Mouse (Mus musculus) stomach, postnatal 0 days (tissue): ENCODE data around the gene P3h4. TPM values are rescaled to one million over a fixed set of nuclear protein-coding genes. Genes with fewer than 3 reads are reported as not detected.

ENCODE experiments used
- ATAC-seq: fragments of 200-750 bp; cut with Nextera tagmentation; 2 replicates; pipeline ENCODE4 v1.8.0; 2017; ENCODE audit not compliant: low FRiP score, low TSS enrichment
- DNase-seq: peaks from one replicate; pipeline ENCODE4 v3.0.0-alpha.2; 2016; ENCODE audit warnings: low spot score
- H3K27ac ChIP-seq: fragments of 300-500 bp; sonication (generic); replicated peaks from 2 replicates; pipeline ENCODE4 v1.5.1; 2014; ENCODE audit warnings: mild to moderate bottlenecking, control low read depth
- H3K27me3 ChIP-seq: fragments of 300-500 bp; sonication (generic); 2 replicates; pipeline ENCODE4 v1.6.1; 2014; ENCODE audit warnings: low read length; ENCODE audit not compliant: control insufficient read depth, insufficient read depth
- H3K36me3 ChIP-seq: fragments of 300-500 bp; sonication (generic); 2 replicates; pipeline ENCODE4 v1.6.1; 2014; ENCODE audit warnings: low read length, mixed read lengths; ENCODE audit not compliant: control insufficient read depth, insufficient read depth
- H3K4me1 ChIP-seq: fragments of 300-500 bp; sonication (generic); replicated peaks from 2 replicates; pipeline ENCODE4 v1.6.1; 2014; ENCODE audit warnings: antibody characterized with exemption; ENCODE audit not compliant: control insufficient read depth, insufficient read depth
- H3K4me2 ChIP-seq: fragments of 300-500 bp; sonication (generic); replicated peaks from 2 replicates; pipeline ENCODE4 v1.6.1; 2014; ENCODE audit warnings: low read depth, mild to moderate bottlenecking, control low read depth, moderate library complexity
- H3K4me3 ChIP-seq: fragments of 300-500 bp; sonication (generic); 2 replicates; pipeline ENCODE4 v1.5.1; 2014; ENCODE audit warnings: low read depth, low read length, control low read depth
- H3K9ac ChIP-seq: fragments of 300-500 bp; sonication (generic); 2 replicates; pipeline ENCODE4 v1.6.1; 2014; ENCODE audit warnings: mild to moderate bottlenecking, low read length, control low read depth, mixed read lengths
- H3K9me3 ChIP-seq: fragments of 300-500 bp; sonication (generic); 2 replicates; pipeline ENCODE4 v1.6.1; 2016; ENCODE audit warnings: low read length; ENCODE audit not compliant: control insufficient read depth
- CTCF ChIP-seq: IDR thresholded peaks from 2 replicates; pipeline ENCODE4 v1.5.1; 2016; ENCODE audit warnings: antibody characterized with exemption, low read depth, mild to moderate bottlenecking, moderate library complexity
- EP300 ChIP-seq: optimal IDR thresholded peaks from 2 replicates; pipeline ENCODE3; 2016; ENCODE audit warnings: antibody characterized with exemption
- WGBS: fragments of 180-500 bp; shearing (Covaris S2); extraction: QIAGEN DNeasy Blood & Tissue Kit; methylation state at CpG from one replicate; pipeline ENCODE4 v1.1.7; 2014; 5-methylcytosine and 5-hydroxymethylcytosine counted together
- polyA plus RNA-seq: library from polyadenylated mRNA; unstranded; fragments of >200 nt; fragmentation: Nextera tagmentation; extraction: Ambion mirVana; gene quantifications from 2 replicates; pipeline ENCODE4 v1.2.1, GENCODE M21; 2015

The P3h4 gene
- polyA plus RNA-seq, 1 experiment from 2014 or later, result 40.6 TPM

- ATAC-seq (no peak), DNase-seq (peak; percentile 65)
- Histone ChIP-seq H3K27me3 (no peaks in the 10 kb centered on the region), H3K4me1 (peaks cover 33% of the 10 kb centered on the region), H3K9ac (peak overlapping the region; percentile 35; the same call in 1 of the 2 replicates), H3K4me3 (no peak overlapping the region), H3K4me2 (peak overlapping the region; percentile 82), H3K9me3 (no peaks in the 10 kb centered on the region), H3K27ac (peak overlapping the region; percentile 70), H3K36me3 (no peaks in the 10 kb centered on the region; the same call in 1 of the 2 replicates)
- TF ChIP-seq CTCF (no peak), EP300 (no peak)
- WGBS, result 52% methylated on average over 7 of the region's 7 CpGs
These were observed 20.9 kb downstream of the P3h4 start for GRCm38 (mm10) chr11:100393733-100394132.

- H3K4me3 ChIP-seq, result no peak overlapping the region
- H3K27ac ChIP-seq, result peak overlapping the region; percentile 70
- peak overlapping the region; percentile 82 for H3K4me2 ChIP-seq
- TF ChIP-seq EP300, result no peak
- H3K27me3 ChIP-seq, result no peaks in the 10 kb centered on the region
- DNase-seq (no peak), ATAC-seq (no peak)
- 65% methylated on average over 5 of the region's 5 CpGs for WGBS
- H3K36me3 ChIP-seq, result no peaks in the 10 kb centered on the region; the same call in 1 of the 2 replicates
- H3K4me1 ChIP-seq, result peaks cover 41% of the 10 kb centered on the region
- H3K9me3 ChIP-seq, result no peaks in the 10 kb centered on the region
- no peak overlapping the region for H3K9ac ChIP-seq
These were observed 21.7 kb downstream of the P3h4 start for GRCm38 (mm10) chr11:100392958-100393357.

- Histone ChIP-seq H3K9me3 (no peaks in the 10 kb centered on the region), H3K4me1 (peaks cover 49% of the 10 kb centered on the region), H3K9ac (no peak overlapping the region), H3K27me3 (no peaks in the 10 kb centered on the region), H3K27ac (0 out of 2 replicates have a peak overlapping the region, but pooled peaks have one; percentile 70), H3K4me3 (no peak overlapping the region), H3K36me3 (no peaks in the 10 kb centered on the region; the same call in 1 of the 2 replicates), H3K4me2 (peak overlapping the region; percentile 14; the same call in 1 of the 2 replicates)
- ATAC-seq (no peak), DNase-seq (no peak)
- WGBS, result 77% methylated on average over 7 of the region's 7 CpGs
- TF ChIP-seq CTCF (no peak), EP300 (no peak)
These were observed 22.7 kb downstream of the P3h4 start for GRCm38 (mm10) chr11:100391884-100392345.

GRCm38 (mm10) chr11:100391081-100391883 is 23.4 kb downstream of the P3h4 start:
- 28% methylated on average over 9 of the region's 9 CpGs for WGBS
- no peaks in the 10 kb centered on the region for H3K9me3 ChIP-seq
- ATAC-seq, result peak; percentile 41; the same call in 1 of the 2 replicates
- peaks cover 51% of the 10 kb centered on the region for H3K4me1 ChIP-seq
- no peaks in the 10 kb centered on the region for H3K27me3 ChIP-seq
- peak overlapping the region; percentile 27; the same call in 1 of the 2 replicates for H3K4me2 ChIP-seq
- TF ChIP-seq EP300 (no peak), CTCF (peak; percentile 45)
- DNase-seq, result peak; percentile 80
- H3K9ac ChIP-seq, result peak overlapping the region; percentile 27; the same call in 1 of the 2 replicates
- no peaks in the 10 kb centered on the region; the same call in 1 of the 2 replicates for H3K36me3 ChIP-seq
- no peak overlapping the region for H3K4me3 ChIP-seq
- peak overlapping the region; percentile 85 for H3K27ac ChIP-seq

- peak overlapping the region; percentile 27; the same call in 1 of the 2 replicates for H3K4me2 ChIP-seq
- H3K4me1 ChIP-seq, result peaks cover 50% of the 10 kb centered on the region
- H3K9ac ChIP-seq, result peak overlapping the region; percentile 27; the same call in 1 of the 2 replicates
- no peaks in the 10 kb centered on the region for H3K9me3 ChIP-seq
- 38% methylated on average over 8 of the region's 8 CpGs for WGBS
- no peak for DNase-seq
- TF ChIP-seq CTCF, result no peak
- TF ChIP-seq EP300, result no peak
- no peaks in the 10 kb centered on the region for H3K27me3 ChIP-seq
- peaks cover 11% of the 10 kb centered on the region for H3K36me3 ChIP-seq
- ATAC-seq, result no peak
- peak overlapping the region; percentile 85 for H3K27ac ChIP-seq
- H3K4me3 ChIP-seq, result no peak overlapping the region
These were observed 24.6 kb downstream of the P3h4 start for GRCm38 (mm10) chr11:100389931-100390445.
